Mouse (Mus musculus) forebrain, embryonic 13.5 days (tissue): Measurements from ENCODE around the gene Map1b. TPM values are rescaled to one million over a fixed set of nuclear protein-coding genes. Genes with fewer than 3 reads are reported as not detected.

Experiments
- ATAC-seq: fragments of 200-750 bp; cut with Nextera tagmentation; 2 replicates; pipeline ENCODE4 v1.8.0; 2017
- H3K27ac ChIP-seq: fragments of 300-500 bp; sonication (generic); 2 replicates; pipeline ENCODE4 v1.5.1; 2015; ENCODE audit warnings: inconsistent platforms, mild to moderate bottlenecking, moderate library complexity
- H3K27me3 ChIP-seq: fragments of 300-500 bp; sonication (generic); 2 replicates; pipeline ENCODE4 v1.6.1; 2015; ENCODE audit warnings: mild to moderate bottlenecking, inconsistent platforms
- H3K36me3 ChIP-seq: fragments of 300-500 bp; sonication (generic); 2 replicates; pipeline ENCODE4 v1.6.1; 2015; ENCODE audit warnings: mild to moderate bottlenecking, inconsistent platforms; ENCODE audit not compliant: poor library complexity, severe bottlenecking
- H3K4me1 ChIP-seq: fragments of 300-500 bp; sonication (generic); 2 replicates; pipeline ENCODE4 v1.6.1; 2015; ENCODE audit warnings: inconsistent platforms
- H3K4me2 ChIP-seq: fragments of 300-500 bp; sonication (generic); 2 replicates; pipeline ENCODE4 v1.6.1; 2015; ENCODE audit warnings: inconsistent platforms, mild to moderate bottlenecking, moderate library complexity
- H3K4me3 ChIP-seq: fragments of 300-500 bp; sonication (generic); 2 replicates; pipeline ENCODE4 v1.5.1; 2015; ENCODE audit warnings: mild to moderate bottlenecking, inconsistent platforms
- H3K9ac ChIP-seq: fragments of 300-500 bp; sonication (generic); 2 replicates; pipeline ENCODE4 v1.6.1; 2015; ENCODE audit warnings: mild to moderate bottlenecking, inconsistent platforms
- H3K9me3 ChIP-seq: fragments of 300-500 bp; sonication (generic); replicated peaks from 2 replicates; pipeline ENCODE4 v1.6.1; 2016; ENCODE audit warnings: inconsistent platforms
- WGBS: fragments of 180-500 bp; shearing (Covaris S2); methylation state at CpG from one replicate; pipeline ENCODE4 v1.1.7; 2015; 5-methylcytosine and 5-hydroxymethylcytosine counted together
- polyA plus RNA-seq: library from polyadenylated mRNA; unstranded; fragments of >200 nt; fragmentation: Nextera tagmentation; extraction: Ambion mirVana; gene quantifications from 2 replicates; pipeline ENCODE4 v1.2.1, GENCODE M21; 2015

Map1b gene
- polyA plus RNA-seq, 1 experiment from 2014 or later = 1,694 TPM

GRCm38 (mm10) chr13:99517836-99518235 lies 1.5 kb upstream of the Map1b start:
- ATAC-seq = no peak
- H3K9ac ChIP-seq = no peak overlapping the region
- no peak overlapping the region for H3K4me3 ChIP-seq
- no peak overlapping the region; the same call in 1 of the 2 replicates for H3K27ac ChIP-seq
- WGBS = 94% methylated on average over 5 of the region's 5 CpGs
- no peaks in the 10 kb centered on the region for H3K27me3 ChIP-seq
- no peaks in the 10 kb centered on the region for H3K9me3 ChIP-seq
- H3K4me2 ChIP-seq = no peak overlapping the region
- peaks cover 18% of the 10 kb centered on the region for H3K4me1 ChIP-seq
- no peaks in the 10 kb centered on the region for H3K36me3 ChIP-seq

GRCm38 (mm10) chr13:99515736-99516447 lies 448 bp downstream of the Map1b start:
- Histone ChIP-seq H3K9ac (peak overlapping the region; percentile 97), H3K36me3 (peaks cover 3% of the 10 kb centered on the region; the same call in 1 of the 2 replicates), H3K9me3 (no peaks in the 10 kb centered on the region), H3K4me2 (peak overlapping the region; percentile 85), H3K27ac (peak overlapping the region; percentile 100), H3K4me1 (peaks cover 37% of the 10 kb centered on the region), H3K4me3 (peak overlapping the region; percentile 92), H3K27me3 (no peaks in the 10 kb centered on the region)
- WGBS = under 1% methylated on average over 44 of the region's 44 CpGs
- peak; percentile 30 for ATAC-seq

- 0% methylated on average over 46 of the region's 48 CpGs for WGBS
- peak; percentile 80 for ATAC-seq
- no peaks in the 10 kb centered on the region for H3K27me3 ChIP-seq
Measured at GRCm38 (mm10) chr13:99514917-99515591, 1.3 kb downstream of the Map1b start.

GRCm38 (mm10) chr13:99513990-99514389 lies 2.4 kb downstream of the Map1b start:
- ATAC-seq = no peak
- 4% methylated on average over 10 of the region's 10 CpGs for WGBS

More at GRCm38 (mm10) chr13:99514917-99515591, 1.3 kb downstream of the Map1b start:
- peak overlapping the region; percentile 85 for H3K4me2 ChIP-seq
- peak overlapping the region; percentile 92 for H3K4me3 ChIP-seq
- peak overlapping the region; percentile 97 for H3K9ac ChIP-seq
- H3K27ac ChIP-seq = peak overlapping the region; percentile 100
- peaks cover 3% of the 10 kb centered on the region; the same call in 1 of the 2 replicates for H3K36me3 ChIP-seq
- H3K4me1 ChIP-seq = peaks cover 43% of the 10 kb centered on the region
- H3K9me3 ChIP-seq = no peaks in the 10 kb centered on the region

GRCm38 (mm10) chr13:99513138-99513537 lies 3.2 kb downstream of the Map1b start:
- Histone ChIP-seq H3K36me3 (peaks cover 12% of the 10 kb centered on the region), H3K9ac (peak overlapping the region; percentile 97), H3K27me3 (no peaks in the 10 kb centered on the region), H3K27ac (peak overlapping the region; percentile 100), H3K4me1 (peaks cover 61% of the 10 kb centered on the region), H3K9me3 (no peaks in the 10 kb centered on the region), H3K4me3 (peak overlapping the region; percentile 92), H3K4me2 (peak overlapping the region; percentile 85)
- 0% methylated on average over 7 of the region's 7 CpGs for WGBS
- no peak for ATAC-seq

More at GRCm38 (mm10) chr13:99513990-99514389, 2.4 kb downstream of the Map1b start:
- Histone ChIP-seq H3K4me2 (peak overlapping the region; percentile 85), H3K27ac (peak overlapping the region; percentile 100), H3K4me1 (peaks cover 52% of the 10 kb centered on the region), H3K4me3 (peak overlapping the region; percentile 92), H3K9me3 (no peaks in the 10 kb centered on the region), H3K9ac (peak overlapping the region; percentile 97), H3K27me3 (no peaks in the 10 kb centered on the region), H3K36me3 (peaks cover 5% of the 10 kb centered on the region)

GRCm38 (mm10) chr13:99509896-99510295 lies 6.4 kb downstream of the Map1b start:
- H3K9ac ChIP-seq = no peak overlapping the region
- H3K27ac ChIP-seq = no peak overlapping the region
- H3K4me1 ChIP-seq = peaks cover 72% of the 10 kb centered on the region
- peak overlapping the region; percentile 27; the same call in 1 of the 2 replicates for H3K4me2 ChIP-seq
- ATAC-seq = no peak
- H3K27me3 ChIP-seq = no peaks in the 10 kb centered on the region
- 60% methylated on average over 4 of the region's 4 CpGs for WGBS
- H3K36me3 ChIP-seq = peaks cover 45% of the 10 kb centered on the region
- no peak overlapping the region for H3K4me3 ChIP-seq
- no peaks in the 10 kb centered on the region for H3K9me3 ChIP-seq

- Histone ChIP-seq H3K4me1 (peaks cover 84% of the 10 kb centered on the region), H3K4me2 (no peak overlapping the region), H3K36me3 (peaks cover 60% of the 10 kb centered on the region), H3K9ac (no peak overlapping the region), H3K27me3 (no peaks in the 10 kb centered on the region), H3K27ac (no peak overlapping the region), H3K4me3 (no peak overlapping the region), H3K9me3 (no peaks in the 10 kb centered on the region)
- WGBS = 55% methylated on average over 2 of the region's 2 CpGs
- ATAC-seq = no peak
Measured at GRCm38 (mm10) chr13:99506580-99506962, 9.8 kb downstream of the Map1b start.

GRCm38 (mm10) chr13:99505826-99506579 lies 10.3 kb downstream of the Map1b start:
- Histone ChIP-seq H3K4me2 (no peak overlapping the region), H3K9me3 (no peaks in the 10 kb centered on the region), H3K27me3 (no peaks in the 10 kb centered on the region), H3K4me3 (no peak overlapping the region), H3K4me1 (peaks cover 84% of the 10 kb centered on the region), H3K9ac (no peak overlapping the region), H3K36me3 (peaks cover 60% of the 10 kb centered on the region), H3K27ac (no peak overlapping the region; the same call in 1 of the 2 replicates)
- no peak for ATAC-seq
- 83% methylated on average over 11 of the region's 11 CpGs for WGBS

GRCm38 (mm10) chr13:99503370-99503979 lies 12.9 kb downstream of the Map1b start:
- WGBS = 80% methylated on average over 14 of the region's 14 CpGs
- H3K9ac ChIP-seq = peak overlapping the region; percentile 32
- no peak overlapping the region for H3K4me3 ChIP-seq
- H3K27me3 ChIP-seq = no peaks in the 10 kb centered on the region
- peak overlapping the region; percentile 91 for H3K27ac ChIP-seq
- H3K4me1 ChIP-seq = peaks cover 82% of the 10 kb centered on the region
- H3K36me3 ChIP-seq = peaks cover 65% of the 10 kb centered on the region
- no peaks in the 10 kb centered on the region for H3K9me3 ChIP-seq
- no peak for ATAC-seq
- peak overlapping the region; percentile 56 for H3K4me2 ChIP-seq

GRCm38 (mm10) chr13:99502911-99503310 lies 13.4 kb downstream of the Map1b start:
- peaks cover 65% of the 10 kb centered on the region for H3K36me3 ChIP-seq
- 32% methylated on average over 7 of the region's 7 CpGs for WGBS
- peak overlapping the region; percentile 56 for H3K4me2 ChIP-seq
- H3K27ac ChIP-seq = peak overlapping the region; percentile 91
- H3K27me3 ChIP-seq = no peaks in the 10 kb centered on the region
- peaks cover 82% of the 10 kb centered on the region for H3K4me1 ChIP-seq
- ATAC-seq = no peak
- H3K9ac ChIP-seq = peak overlapping the region; percentile 62
- no peaks in the 10 kb centered on the region for H3K9me3 ChIP-seq
- H3K4me3 ChIP-seq = peak overlapping the region; percentile 6; the same call in 1 of the 2 replicates

GRCm38 (mm10) chr13:99502126-99502744 lies 14.1 kb downstream of the Map1b start:
- Histone ChIP-seq H3K27me3 (no peaks in the 10 kb centered on the region), H3K27ac (peak overlapping the region; percentile 91), H3K9ac (peak overlapping the region; percentile 62), H3K4me2 (peak overlapping the region; percentile 56), H3K36me3 (peaks cover 60% of the 10 kb centered on the region), H3K9me3 (no peaks in the 10 kb centered on the region), H3K4me1 (peaks cover 88% of the 10 kb centered on the region), H3K4me3 (peak overlapping the region; percentile 6; the same call in 1 of the 2 replicates)
- WGBS = 20% methylated on average over 13 of the region's 13 CpGs
- peak; percentile 44; the same call in 1 of the 2 replicates for ATAC-seq
